Mouse (Mus musculus) heart, embryonic 15.5 days (tissue): ENCODE data around the gene S100a9. TPM values are rescaled to one million over a fixed set of nuclear protein-coding genes. Genes with fewer than 3 reads are reported as not detected.

ENCODE experiments used
- ATAC-seq: fragments of 200-750 bp; cut with Nextera tagmentation; replicated peaks from 2 replicates; pipeline ENCODE4 v1.8.0; 2017; ENCODE audit warnings: low read depth, moderate TSS enrichment; ENCODE audit not compliant: insufficient number of reproducible peaks, insufficient read depth, low FRiP score
- H3K27ac ChIP-seq: fragments of 300-500 bp; sonication (generic); 2 replicates; pipeline ENCODE4 v1.5.1; 2015; ENCODE audit warnings: mild to moderate bottlenecking, inconsistent platforms
- H3K27me3 ChIP-seq: fragments of 300-500 bp; sonication (generic); 2 replicates; pipeline ENCODE4 v1.6.1; 2015; ENCODE audit warnings: inconsistent platforms
- H3K36me3 ChIP-seq: fragments of 300-500 bp; sonication (generic); 2 replicates; pipeline ENCODE4 v1.6.1; 2015; ENCODE audit warnings: mild to moderate bottlenecking, inconsistent platforms
- H3K4me1 ChIP-seq: fragments of 300-500 bp; sonication (generic); replicated peaks from 2 replicates; pipeline ENCODE4 v1.6.1; 2015; ENCODE audit warnings: inconsistent platforms
- H3K4me2 ChIP-seq: fragments of 300-500 bp; sonication (generic); 2 replicates; pipeline ENCODE4 v1.6.1; 2015; ENCODE audit warnings: inconsistent platforms, mild to moderate bottlenecking, moderate library complexity
- H3K4me3 ChIP-seq: fragments of 300-500 bp; sonication (generic); 2 replicates; pipeline ENCODE4 v1.5.1; 2015; ENCODE audit warnings: mild to moderate bottlenecking, inconsistent platforms
- H3K9ac ChIP-seq: fragments of 300-500 bp; sonication (generic); 2 replicates; pipeline ENCODE4 v1.6.1; 2015; ENCODE audit warnings: mild to moderate bottlenecking, inconsistent platforms
- H3K9me3 ChIP-seq: fragments of 300-500 bp; sonication (generic); replicated peaks from 2 replicates; pipeline ENCODE4 v1.6.1; 2016; ENCODE audit warnings: inconsistent platforms
- WGBS: fragments of 180-500 bp; shearing (Covaris S2); methylation state at CpG from one replicate; pipeline ENCODE4 v1.1.7; 2015; ENCODE audit warnings: mixed read lengths; 5-methylcytosine and 5-hydroxymethylcytosine counted together
- polyA plus RNA-seq: library from polyadenylated mRNA; unstranded; fragments of >200 nt; fragmentation: Nextera tagmentation; extraction: Ambion mirVana; gene quantifications from 2 replicates; pipeline ENCODE4 v1.2.1, GENCODE M21; 2015

S100a9 gene
- polyA plus RNA-seq, 1 experiment from 2014 or later: 15.5 TPM

DNA sequence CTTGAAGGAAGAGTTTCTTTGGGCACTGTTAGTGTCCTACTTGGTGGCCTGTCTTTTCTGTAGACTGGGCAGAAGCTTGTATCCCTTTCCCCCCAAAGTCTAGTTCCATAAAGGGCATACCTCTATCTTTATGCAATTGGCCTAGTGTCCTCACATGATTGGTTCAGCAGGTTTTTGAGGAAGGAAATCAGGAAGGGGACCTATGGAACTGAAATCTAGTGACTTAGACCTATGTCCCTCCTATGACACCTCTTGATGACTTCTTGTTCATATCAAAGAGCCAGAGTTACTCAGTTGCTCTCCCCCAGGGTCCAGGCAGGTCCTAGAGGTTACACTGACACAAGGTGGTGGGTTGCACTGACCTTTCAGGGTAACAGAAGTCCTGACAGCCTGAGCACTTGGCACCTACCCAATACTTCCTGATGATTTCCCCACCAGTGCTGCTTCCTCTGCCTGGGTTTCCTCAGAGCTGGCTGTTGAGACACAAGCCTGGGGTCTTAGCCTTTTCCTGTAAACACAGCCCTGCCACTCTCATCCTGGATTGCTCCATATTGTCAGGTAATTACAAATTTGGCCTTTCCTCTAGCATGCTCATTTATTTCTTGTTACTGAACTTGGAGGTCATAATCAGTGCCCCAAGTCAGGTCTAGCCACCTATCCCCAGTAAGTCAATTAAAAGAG, 36.0 kb downstream of the S100a9 start:
- H3K27ac ChIP-seq: no peak overlapping the region
- no peak overlapping the region for H3K9ac ChIP-seq
- no peaks in the 10 kb centered on the region for H3K36me3 ChIP-seq
- no peaks in the 10 kb centered on the region for H3K4me1 ChIP-seq
- peaks cover 7% of the 10 kb centered on the region for H3K27me3 ChIP-seq
- no peak for ATAC-seq
- H3K9me3 ChIP-seq: no peaks in the 10 kb centered on the region
- H3K4me2 ChIP-seq: no peak overlapping the region
- H3K4me3 ChIP-seq: no peak overlapping the region

DNA sequence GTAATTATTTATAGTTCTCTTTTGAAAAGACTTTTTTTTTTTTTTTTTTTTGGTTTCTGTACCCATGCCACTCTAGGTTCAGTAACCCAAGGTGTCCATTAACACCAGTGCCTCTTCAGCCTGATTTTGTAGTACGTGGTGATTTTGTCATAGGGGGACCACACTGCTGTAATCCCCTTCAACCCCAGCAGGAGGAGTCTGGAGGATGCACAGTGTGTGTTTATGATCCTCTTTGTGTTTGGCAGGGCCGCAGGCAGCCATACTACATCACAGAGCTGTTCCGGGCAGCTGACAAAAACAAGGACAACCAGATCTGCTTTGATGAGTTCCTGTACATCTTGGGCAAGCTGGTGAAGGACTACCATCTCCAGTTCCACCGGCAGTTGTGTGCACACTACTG, 38.1 kb downstream of the S100a9 start:
- WGBS: 74% methylated on average over 4 of the region's 4 CpGs

DNA sequence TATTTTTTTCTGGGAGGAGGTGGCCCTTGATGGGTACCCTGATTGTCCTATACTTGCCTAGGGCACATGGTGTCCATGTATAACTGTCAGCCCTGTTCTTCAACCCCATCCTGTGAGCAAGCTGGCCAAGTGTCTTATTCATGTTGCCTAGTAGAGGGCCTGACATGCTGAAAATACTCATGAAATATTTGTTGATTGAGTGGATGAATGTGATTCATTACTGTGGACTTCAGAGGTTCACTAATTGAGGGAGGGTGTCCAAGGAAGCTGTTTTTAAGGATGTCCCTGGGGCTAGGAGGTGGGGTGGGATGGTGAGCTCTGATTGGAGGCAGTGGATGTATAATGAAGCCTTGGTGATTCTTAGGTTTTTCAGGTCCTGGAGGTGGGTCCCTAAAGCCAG, 41.8 kb downstream of the S100a9 start, which contains the start of gene S100a7a:
TSS of gene S100a7a (plus strand) at position 301 of the 400 bp plus-strand sequence.
- no peaks in the 10 kb centered on the region for H3K4me1 ChIP-seq
- no peaks in the 10 kb centered on the region for H3K9me3 ChIP-seq
- H3K27me3 ChIP-seq: peaks cover 16% of the 10 kb centered on the region
- H3K27ac ChIP-seq: no peak within 1 kb of the TSS
- H3K9ac ChIP-seq: no peak within 1 kb of the TSS
- no peak within 1 kb of the TSS for H3K4me2 ChIP-seq
- ATAC-seq: no peak
- H3K36me3 ChIP-seq: no peaks in the 10 kb centered on the region
- no peak within 1 kb of the TSS for H3K4me3 ChIP-seq

More for the DNA sequence above, 38.1 kb downstream of the S100a9 start:
- no peaks in the 10 kb centered on the region for H3K4me1 ChIP-seq
- H3K36me3 ChIP-seq: no peaks in the 10 kb centered on the region
- no peak for ATAC-seq
- no peak overlapping the region for H3K4me2 ChIP-seq
- H3K9me3 ChIP-seq: no peaks in the 10 kb centered on the region
- no peak overlapping the region for H3K9ac ChIP-seq
- H3K27ac ChIP-seq: no peak overlapping the region
- H3K4me3 ChIP-seq: no peak overlapping the region
- peaks cover 16% of the 10 kb centered on the region for H3K27me3 ChIP-seq

DNA sequence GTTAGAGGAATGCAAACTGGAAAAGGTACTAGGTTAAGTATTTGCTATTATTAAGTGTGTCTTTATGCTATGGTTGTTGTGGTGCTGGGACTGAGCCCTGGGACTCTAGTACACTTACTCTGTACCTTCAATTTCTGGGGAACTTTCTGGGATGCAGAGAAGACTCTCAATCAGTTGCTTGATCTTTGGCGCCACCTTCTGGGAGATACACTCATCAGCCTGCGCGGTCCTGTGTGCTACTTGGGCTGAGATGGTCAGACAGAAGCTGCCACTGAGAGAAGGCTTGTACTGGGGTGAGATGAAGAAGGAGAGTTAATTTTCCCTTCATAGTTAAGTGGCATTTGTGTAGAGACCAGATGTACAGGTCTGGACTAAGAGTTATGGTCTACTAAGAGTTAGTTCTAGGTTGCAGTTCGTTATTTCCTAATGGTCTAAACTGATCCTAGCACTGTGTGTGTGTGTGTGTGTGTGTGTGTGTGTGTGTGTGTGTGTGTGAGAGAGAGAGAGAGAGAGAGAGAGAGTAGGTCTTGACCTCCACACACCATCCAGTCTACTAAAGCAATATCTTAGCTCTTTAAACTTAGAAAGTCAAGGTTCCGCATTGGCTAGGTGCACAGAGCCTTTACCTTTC, 42.5 kb downstream of the S100a9 start:
- ATAC-seq: no peak
- WGBS: 31% methylated on average over 5 of the region's 5 CpGs
- no peaks in the 10 kb centered on the region for H3K36me3 ChIP-seq
- H3K4me1 ChIP-seq: no peaks in the 10 kb centered on the region
- H3K27ac ChIP-seq: no peak overlapping the region
- H3K9me3 ChIP-seq: no peaks in the 10 kb centered on the region
- no peak overlapping the region for H3K4me3 ChIP-seq
- no peak overlapping the region for H3K4me2 ChIP-seq
- peaks cover 16% of the 10 kb centered on the region for H3K27me3 ChIP-seq
- no peak overlapping the region for H3K9ac ChIP-seq

DNA sequence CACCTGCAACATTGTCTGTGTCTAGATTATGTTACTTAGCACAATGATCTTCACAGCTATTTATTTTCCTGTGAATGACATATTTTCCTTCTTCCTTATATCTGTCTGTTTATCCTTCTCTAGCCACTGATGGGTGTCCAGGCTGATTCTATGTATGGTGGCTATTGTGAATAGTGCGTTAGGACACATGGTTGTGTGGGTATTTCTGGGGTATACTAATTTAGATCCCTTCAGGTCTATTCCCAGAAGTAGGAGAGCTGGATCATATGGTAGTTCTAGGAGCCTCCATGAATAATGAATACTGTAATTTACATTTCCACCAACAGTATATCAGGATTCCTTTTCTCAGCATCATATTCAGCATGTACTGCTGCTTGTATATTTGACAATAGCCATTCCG, 45.7 kb downstream of the S100a9 start:
- Histone ChIP-seq H3K27me3 (peaks cover 12% of the 10 kb centered on the region; the same call in 1 of the 2 replicates), H3K36me3 (no peaks in the 10 kb centered on the region), H3K4me3 (no peak overlapping the region), H3K9me3 (no peaks in the 10 kb centered on the region), H3K9ac (no peak overlapping the region), H3K4me1 (no peaks in the 10 kb centered on the region), H3K4me2 (no peak overlapping the region), H3K27ac (no peak overlapping the region)
- 81% methylated on average over 2 of the region's 2 CpGs for WGBS
- no peak for ATAC-seq

DNA sequence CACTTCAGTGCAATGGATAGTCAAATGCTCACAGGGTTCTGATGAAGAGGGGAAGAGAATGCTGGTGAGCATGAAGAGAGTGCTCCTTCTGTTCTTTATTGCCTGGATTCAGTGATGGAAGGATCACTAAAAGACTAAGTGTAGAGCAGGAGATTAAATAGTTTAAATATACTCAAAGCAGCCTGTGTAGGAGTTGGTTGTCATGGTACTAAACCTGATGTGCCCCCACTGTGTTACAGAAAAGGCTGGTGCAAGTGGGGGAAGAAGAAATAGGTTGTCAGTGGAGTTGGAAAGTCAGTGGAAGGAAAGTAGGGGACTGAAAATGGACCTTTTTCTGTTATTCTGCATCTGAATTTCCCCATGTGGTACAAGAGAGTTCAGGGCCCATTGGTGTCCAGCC, 46.5 kb downstream of the S100a9 start:
- Histone ChIP-seq H3K4me1 (no peaks in the 10 kb centered on the region), H3K9ac (no peak overlapping the region), H3K36me3 (no peaks in the 10 kb centered on the region), H3K27ac (no peak overlapping the region), H3K4me3 (no peak overlapping the region), H3K4me2 (no peak overlapping the region), H3K27me3 (peaks cover 6% of the 10 kb centered on the region; the same call in 1 of the 2 replicates), H3K9me3 (no peaks in the 10 kb centered on the region)
- ATAC-seq: no peak

DNA sequence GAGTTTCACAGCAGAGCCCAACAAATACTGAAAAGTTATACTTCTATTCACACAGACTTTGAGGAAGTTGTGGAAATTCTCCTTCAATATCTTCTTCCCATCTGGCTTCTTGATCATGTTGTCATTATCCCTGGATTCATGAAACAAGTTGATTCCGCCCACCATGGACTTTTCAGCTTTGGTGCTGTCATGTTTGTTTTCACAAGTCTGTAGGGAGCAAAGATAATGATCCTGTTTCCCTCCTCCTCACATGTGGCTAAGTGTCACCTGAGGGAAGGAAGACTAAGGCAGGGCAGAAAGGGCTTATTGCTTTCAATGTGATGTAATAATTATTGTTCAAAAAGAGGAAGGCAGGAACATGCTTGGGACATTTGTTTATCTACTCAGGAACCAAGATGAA, 48.2 kb downstream of the S100a9 start:
- Histone ChIP-seq H3K9me3 (no peaks in the 10 kb centered on the region), H3K4me3 (no peak overlapping the region), H3K9ac (no peak overlapping the region), H3K27me3 (no peaks in the 10 kb centered on the region), H3K4me2 (no peak overlapping the region), H3K27ac (no peak overlapping the region), H3K36me3 (no peaks in the 10 kb centered on the region), H3K4me1 (no peaks in the 10 kb centered on the region)
- no peak for ATAC-seq
- WGBS: 54% methylated on average over 1 of the region's 1 CpGs

DNA sequence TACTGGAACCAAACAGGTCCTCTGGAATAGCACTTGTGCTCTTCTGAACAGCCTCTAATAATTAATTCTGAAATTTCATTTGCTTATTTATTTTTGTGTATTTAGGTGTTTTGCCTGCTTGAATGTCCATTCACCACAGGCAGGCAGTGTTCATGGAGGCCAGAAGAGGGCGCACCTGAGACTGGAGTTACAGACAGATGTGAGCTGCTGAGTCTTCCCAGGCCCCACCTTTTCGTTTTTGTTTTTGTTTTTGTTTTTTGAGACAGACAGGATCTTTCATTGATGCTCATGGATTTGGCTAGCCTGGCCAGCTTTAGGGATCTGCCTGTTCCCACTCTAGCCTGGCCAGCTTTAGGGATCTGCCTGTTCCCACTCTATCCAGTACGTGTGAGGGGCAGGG, 51.3 kb downstream of the S100a9 start:
- ATAC-seq: no peak
- H3K36me3 ChIP-seq: no peaks in the 10 kb centered on the region
- no peak overlapping the region for H3K9ac ChIP-seq
- H3K9me3 ChIP-seq: no peaks in the 10 kb centered on the region
- no peak overlapping the region for H3K4me2 ChIP-seq
- no peaks in the 10 kb centered on the region for H3K27me3 ChIP-seq
- no peak overlapping the region for H3K27ac ChIP-seq
- H3K4me3 ChIP-seq: no peak overlapping the region
- H3K4me1 ChIP-seq: no peaks in the 10 kb centered on the region
- WGBS: 48% methylated on average over 3 of the region's 3 CpGs

Other genes starting within 250 kb of the S100a9 start
- gene Npr1, start 229.9 kb downstream of the S100a9 start, polyA plus RNA-seq: 10.1 and 12.5 TPM in 2 replicates
- gene Ilf2, start 219.6 kb downstream of the S100a9 start, polyA plus RNA-seq: 97.3 and 108 TPM in 2 replicates
- gene Snapin, start 204.7 kb downstream of the S100a9 start, polyA plus RNA-seq: 71.5 and 75.1 TPM in 2 replicates
- 90.9 and 98.3 TPM in 2 replicates for gene Chtop, start 186.2 kb downstream of the S100a9 start, polyA plus RNA-seq
- 247 and 315 TPM in 2 replicates for gene S100a1, start 181.3 kb downstream of the S100a9 start, polyA plus RNA-seq
- 73.0 and 94.1 TPM in 2 replicates for gene S100a13, start 181.3 kb downstream of the S100a9 start, polyA plus RNA-seq
- gene S100a14, start 168.9 kb downstream of the S100a9 start, polyA plus RNA-seq: 1.1 and 7.5 TPM in 2 replicates
- gene S100a16, start 158.5 kb downstream of the S100a9 start, polyA plus RNA-seq: 89.3 and 103 TPM in 2 replicates
- gene S100a3, start 135.1 kb downstream of the S100a9 start, polyA plus RNA-seq: 0.08 and 1.7 TPM in 2 replicates
- not detected in 2 replicates for gene S100a2, start 105.5 kb downstream of the S100a9 start, polyA plus RNA-seq
- not detected in 2 replicates for gene Gm42674, start 93.8 kb downstream of the S100a9 start, polyA plus RNA-seq
- 2.8 and 7.5 TPM in 2 replicates for gene S100a4, start 92.0 kb downstream of the S100a9 start, polyA plus RNA-seq
- not detected in 2 replicates for gene S100a5, start 87.2 kb downstream of the S100a9 start, polyA plus RNA-seq
- 48.9 and 70.5 TPM in 2 replicates for gene S100a6, start 82.8 kb downstream of the S100a9 start, polyA plus RNA-seq
- gene S100a7a, start 41.7 kb downstream of the S100a9 start, polyA plus RNA-seq: 0.22 TPM in 1 of 2 replicates, not detected in the other
- gene S100a8, start 26.7 kb downstream of the S100a9 start, polyA plus RNA-seq: 24.9 and 32.7 TPM in 2 replicates
- not detected in 2 replicates for gene Pglyrp4, start 31.2 kb upstream of the S100a9 start, polyA plus RNA-seq
- not detected in 2 replicates for gene Gm5849, start 82.2 kb upstream of the S100a9 start, polyA plus RNA-seq